8 mouse cellular contexts compared by ENCODE assay signal in the genomic region with DNA sequence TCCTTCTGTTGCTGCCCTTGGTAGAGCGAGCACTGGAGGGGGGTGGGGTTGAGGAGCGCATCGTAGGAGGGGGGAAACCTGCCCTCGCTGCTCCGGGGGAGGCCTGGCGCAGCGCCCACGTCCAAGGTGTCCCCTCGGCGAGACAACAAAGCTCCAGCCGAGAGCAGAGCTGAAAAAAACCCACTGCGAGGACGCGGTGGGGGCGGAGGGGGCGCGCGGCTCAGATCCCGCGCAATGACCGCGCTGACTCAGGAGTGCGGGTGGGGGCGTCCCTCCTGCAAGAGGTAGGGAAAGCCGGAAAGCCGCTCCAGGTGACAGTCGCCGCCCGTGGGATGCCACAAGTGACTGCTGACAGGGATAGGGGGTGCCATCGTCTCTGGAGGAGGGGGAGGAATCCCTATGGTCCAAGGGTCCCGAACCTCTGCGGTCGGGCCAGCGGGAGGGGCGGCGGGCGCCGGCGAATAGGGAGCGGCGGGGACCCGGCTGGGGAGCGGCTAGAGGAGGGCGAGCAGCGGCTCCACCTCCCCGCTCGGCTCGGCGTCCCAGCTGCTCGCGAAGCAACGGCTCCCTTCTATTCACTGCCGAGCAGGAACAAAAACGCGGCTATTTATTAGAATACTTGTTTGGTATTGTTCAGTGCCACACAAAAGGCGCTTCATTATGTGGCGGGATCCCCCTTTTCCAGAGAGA. TPM values are rescaled to one million over a fixed set of nuclear protein-coding genes. Genes with fewer than 3 reads are reported as not detected.
DNase-seq lines count a peak whose midpoint lies in the region; ATAC-seq and TF ChIP-seq lines count a peak whose summit lies in the region.

No protein-coding gene starts in this region.

- H3K9me3 ChIP-seq in embryonic facial prominence, embryonic 10.5 days, result no peaks in the 10 kb centered on the region
- no peaks in the 10 kb centered on the region for H3K9me3 ChIP-seq in hindbrain, embryonic 14.5 days (ENCODE audit: control insufficient read depth, low read length)
- H3K9me3 ChIP-seq in midbrain, postnatal 0 days (ENCODE audit: low read length), result no peaks in the 10 kb centered on the region

- peak overlapping the region; percentile 46 for H3K9ac ChIP-seq in hindbrain, embryonic 14.5 days
- H3K9ac ChIP-seq in midbrain, postnatal 0 days (replicated peaks; ENCODE audit: low read length, poor library complexity, severe bottlenecking), result peak overlapping the region; percentile 39

- H3K4me1 ChIP-seq in embryonic facial prominence, embryonic 10.5 days, result peaks cover 49% of the 10 kb centered on the region
- H3K4me1 ChIP-seq in hindbrain, embryonic 14.5 days (replicated peaks; ENCODE audit: control insufficient read depth, insufficient read depth, low read length), result no peaks in the 10 kb centered on the region
- no peaks in the 10 kb centered on the region for H3K4me1 ChIP-seq in midbrain, postnatal 0 days (ENCODE audit: insufficient read depth, low read length)

- DNase-seq in layer of hippocampus, adult 2 months (ENCODE audit: low spot score in 2 of 2), result no peak
- DNase-seq in layer of hippocampus, postnatal 14 days (ENCODE audit: low spot score in 2 of 2), result no peak
- DNase-seq in embryonic facial prominence, embryonic 10.5 days (ENCODE audit: low spot score), result peak; percentile 69
- DNase-seq in hindbrain, embryonic 14.5 days (ENCODE audit: low spot score), result no peak
- DNase-seq in midbrain, postnatal 0 days (ENCODE audit: low spot score), result no peak
- no peak for DNase-seq in cerebellum, adult 9-11 months

- H3K27ac ChIP-seq in layer of hippocampus, adult 2 months, result peak overlapping the region; percentile 71
- peak overlapping the region; percentile 80 for H3K27ac ChIP-seq in embryonic facial prominence, embryonic 10.5 days (replicated peaks)
- H3K27ac ChIP-seq in hindbrain, embryonic 14.5 days, result peak overlapping the region; percentile 78
- peak overlapping the region; percentile 43; the same call in 1 of the 2 replicates for H3K27ac ChIP-seq in midbrain, postnatal 0 days (ENCODE audit: low read depth, low read length)

- under 1% methylated on average over 57 of the region's 57 CpGs for WGBS in embryonic facial prominence, embryonic 10.5 days
- under 1% methylated on average over 57 of the region's 57 CpGs for WGBS in hindbrain, embryonic 14.5 days
- under 1% methylated on average over 55 of the region's 57 CpGs for WGBS in midbrain, postnatal 0 days

- ATAC-seq in hindbrain, embryonic 14.5 days (ENCODE audit: low FRiP score), result peak; percentile 56; the same call in 1 of the 2 replicates
- peak; percentile 64 for ATAC-seq in midbrain, postnatal 0 days (ENCODE audit: low FRiP score)
- no peak for ATAC-seq in frontal cortex, adult (ENCODE audit: low TSS enrichment)
- no peak; the same call in 1 of the 2 replicates for ATAC-seq in cerebellum, adult (ENCODE audit: insufficient number of reproducible peaks, low FRiP score, low TSS enrichment)

- H3K36me3 ChIP-seq in embryonic facial prominence, embryonic 10.5 days (replicated peaks), result no peaks in the 10 kb centered on the region
- H3K36me3 ChIP-seq in hindbrain, embryonic 14.5 days (replicated peaks; ENCODE audit: control insufficient read depth, insufficient read depth), result no peaks in the 10 kb centered on the region
- H3K36me3 ChIP-seq in midbrain, postnatal 0 days (ENCODE audit: insufficient read depth, low read length), result no peaks in the 10 kb centered on the region

- TF ChIP-seq CTCF in layer of hippocampus, adult 2 months (conservative IDR thresholded peaks at IDR 0.05), result no peak
- TF ChIP-seq CTCF in midbrain, postnatal 0 days (IDR thresholded peaks at IDR 0.05), result no peak

- peak overlapping the region; percentile 54 for H3K4me3 ChIP-seq in layer of hippocampus, adult 2 months
- peak overlapping the region; percentile 54 for H3K4me3 ChIP-seq in embryonic facial prominence, embryonic 10.5 days
- peak overlapping the region; percentile 30 for H3K4me3 ChIP-seq in hindbrain, embryonic 14.5 days (replicated peaks; ENCODE audit: low read length)
- H3K4me3 ChIP-seq in midbrain, postnatal 0 days (ENCODE audit: low read depth, low read length), result peak overlapping the region; percentile 32

- H3K27me3 ChIP-seq in embryonic facial prominence, embryonic 10.5 days (replicated peaks; ENCODE audit: low read depth, poor library complexity, severe bottlenecking), result peaks cover 100% of the 10 kb centered on the region
- H3K27me3 ChIP-seq in hindbrain, embryonic 14.5 days (ENCODE audit: control insufficient read depth, insufficient read depth, low read length), result peaks cover 88% of the 10 kb centered on the region
- H3K27me3 ChIP-seq in midbrain, postnatal 0 days (ENCODE audit: insufficient read depth, low read length), result peaks cover 66% of the 10 kb centered on the region

- peak overlapping the region; percentile 56 for H3K4me2 ChIP-seq in hindbrain, embryonic 14.5 days (replicated peaks)
- peak overlapping the region; percentile 46 for H3K4me2 ChIP-seq in midbrain, postnatal 0 days (ENCODE audit: low read depth, low read length, poor library complexity, severe bottlenecking)

RNA-seq across cellular contexts. Expression of a gene that starts 10.0 kb away (rescaled TPM):
- total RNA-seq in layer of hippocampus, adult 2 months (2021), result 10 to 100 TPM; 11.8 TPM
- total RNA-seq in layer of hippocampus, postnatal 14 days (2021), result 10 to 100 TPM; 11.0 to 12.7 TPM
- 1.0 and 1.1 TPM in 2 replicates for polyA plus RNA-seq in embryonic facial prominence, embryonic 10.5 days (2016; fragmentation: Nextera tagmentation; extraction: Ambion mirVana)
- 1.9 and 2.5 TPM in 2 replicates for polyA plus RNA-seq in hindbrain, embryonic 14.5 days (2014; fragmentation: Nextera tagmentation; extraction: Ambion mirVana)
- 16.8 and 17.7 TPM in 2 replicates for total RNA-seq in midbrain, postnatal 0 days (2014; rRNA removed)
- 1.6 and 2.6 TPM in 2 replicates for polyA plus RNA-seq in midbrain, postnatal 0 days (2015; fragmentation: Nextera tagmentation; extraction: Ambion mirVana)

Comparison
In these comparisons a context has a peak if more than half of its experiments do, and no peak if none do; other contexts are left out.
1. ATAC-seq: peak in hindbrain, embryonic 14.5 days (single experiment) and midbrain, postnatal 0 days (single experiment); none in frontal cortex, adult (single experiment) and cerebellum, adult (single experiment).
2. Peak in every context shown above with its lines, with median percentiles within 50 percentile points of each other: H3K27ac ChIP-seq and H3K4me3 ChIP-seq.